Mouse (Mus musculus) adipocyte (in vitro differentiated cells): ENCODE data around the gene Trim54.

Experiments used
- DNase-seq: peaks from one replicate; pipeline ENCODE4 v3.0.0-alpha.2; 2016; ENCODE audit warnings: low spot score

Gene Trim54

DNA sequence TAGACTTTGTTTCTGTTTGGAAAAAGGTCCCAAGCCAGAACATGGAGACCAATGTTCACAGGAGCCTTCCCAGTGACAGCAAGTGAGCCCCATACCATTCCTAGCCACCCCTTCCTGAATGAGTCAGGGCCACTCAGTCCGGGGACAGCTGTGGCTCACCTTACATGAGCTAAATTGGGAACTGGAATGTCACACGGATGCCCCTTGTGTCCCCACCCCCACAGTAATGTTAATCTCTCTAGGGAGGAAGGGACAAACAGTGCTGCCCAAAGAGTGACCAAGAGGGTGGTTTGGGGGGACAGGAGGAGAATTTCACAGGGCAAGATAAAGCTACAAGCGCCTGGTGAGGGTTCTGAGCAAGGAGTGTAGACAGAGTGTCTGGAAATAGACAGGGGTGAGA lies at the start of gene Trim54:
Trim54 (plus strand) TSS at position 359 of the 400 bp plus-strand sequence.
- DNase-seq: no peak

- DNase-seq: no peak
Measured at GRCm38 (mm10) chr5:31069810-31070209, 46.7 kb upstream of the Trim54 start.

- peak; percentile 53 for DNase-seq
Measured at GRCm38 (mm10) chr5:31071059-31071458, 45.5 kb upstream of the Trim54 start.

- no peak for DNase-seq
Measured at GRCm38 (mm10) chr5:31071821-31072220, 44.7 kb upstream of the Trim54 start.

DNA sequence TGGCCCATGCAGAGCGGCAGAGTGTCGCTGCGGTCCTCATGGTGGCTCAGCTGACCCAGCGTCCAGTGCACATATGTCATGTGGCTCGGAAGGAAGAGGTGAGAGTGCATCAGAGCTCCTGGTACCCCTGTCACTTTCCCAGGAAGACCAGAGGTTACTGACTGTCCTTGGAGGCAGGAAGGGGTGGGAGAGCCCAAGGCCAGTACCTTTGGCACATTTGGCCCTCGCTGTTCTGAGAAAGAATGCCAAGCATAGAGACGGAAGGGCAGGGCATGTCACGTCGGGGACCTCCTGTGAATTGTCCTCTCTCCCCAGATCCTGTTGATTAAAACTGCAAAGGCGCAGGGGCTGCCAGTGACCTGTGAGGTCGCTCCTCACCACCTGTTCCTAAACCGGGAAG lies 43.3 kb upstream of the Trim54 start:
- DNase-seq: no peak

- DNase-seq: no peak
Measured at GRCm38 (mm10) chr5:31076346-31076745, 40.2 kb upstream of the Trim54 start.

DNA sequence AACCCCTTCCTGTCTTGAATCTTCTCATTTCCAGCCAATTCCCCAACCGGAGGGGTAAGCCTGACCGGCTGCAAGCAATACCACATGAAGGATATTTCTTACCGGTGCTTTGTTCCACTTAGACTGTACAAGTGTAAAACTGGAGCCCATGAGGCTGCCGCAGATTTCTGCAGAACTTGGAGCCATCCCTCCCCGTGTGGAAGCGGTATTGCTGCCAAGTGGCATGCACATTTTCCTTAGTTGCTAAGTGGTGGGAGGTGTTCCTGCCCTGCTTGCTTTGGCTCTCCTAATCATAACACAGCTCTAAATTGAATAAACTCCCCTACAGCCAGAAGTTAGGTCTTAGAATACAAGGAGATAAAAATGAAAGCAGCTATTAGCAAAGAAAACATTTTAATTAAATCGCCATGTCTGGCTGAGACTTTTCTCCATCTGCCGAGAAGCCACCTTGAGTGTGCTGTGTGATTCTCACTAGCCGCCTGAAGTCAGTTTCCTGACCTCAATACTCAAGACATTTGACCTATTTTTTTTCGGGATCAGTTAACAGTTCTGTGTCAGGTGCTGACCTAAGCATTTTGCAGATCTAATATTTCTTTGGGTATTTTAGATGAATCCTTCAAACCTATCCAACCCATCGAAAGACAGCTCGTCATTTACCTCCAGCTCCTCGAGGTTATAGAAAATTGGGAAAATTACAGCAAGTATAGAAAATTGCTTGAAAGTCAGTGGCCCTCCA lies 36.3 kb upstream of the Trim54 start:
- no peak for DNase-seq

- DNase-seq: no peak
Measured at GRCm38 (mm10) chr5:31080795-31081164, 35.7 kb upstream of the Trim54 start.

- DNase-seq: peak; percentile 51
Measured at GRCm38 (mm10) chr5:31081386-31081785, 35.1 kb upstream of the Trim54 start.

DNA sequence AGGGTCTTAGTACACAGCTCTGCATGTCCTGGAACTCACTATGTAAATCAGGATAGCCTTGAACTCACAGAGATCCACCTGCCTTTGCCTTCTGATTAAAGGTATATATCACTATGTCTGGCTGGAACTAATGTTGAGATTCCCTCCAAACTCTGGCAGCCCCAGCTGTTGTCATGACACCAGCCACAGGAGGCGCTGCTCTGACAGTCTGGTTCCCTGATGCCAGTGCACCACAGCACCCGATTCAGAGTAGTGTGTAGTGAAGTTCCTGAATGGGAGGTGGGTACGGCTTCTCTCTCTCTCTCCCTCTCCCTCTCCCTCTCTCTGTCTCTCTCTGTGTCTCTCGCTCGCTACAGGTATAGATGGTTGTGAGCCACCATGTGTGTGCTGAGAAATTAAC lies 34.2 kb upstream of the Trim54 start:
- DNase-seq: peak; percentile 47

- DNase-seq: no peak
Measured at GRCm38 (mm10) chr5:31082935-31083625, 33.4 kb upstream of the Trim54 start.

GRCm38 (mm10) chr5:31083949-31084348 lies 32.6 kb upstream of the Trim54 start:
- no peak for DNase-seq

GRCm38 (mm10) chr5:31086606-31087005 lies 29.9 kb upstream of the Trim54 start:
- DNase-seq: no peak

GRCm38 (mm10) chr5:31087131-31087530 lies 29.4 kb upstream of the Trim54 start:
- no peak for DNase-seq

- no peak for DNase-seq
Measured at GRCm38 (mm10) chr5:31092231-31092975, 24.1 kb upstream of the Trim54 start.

DNA sequence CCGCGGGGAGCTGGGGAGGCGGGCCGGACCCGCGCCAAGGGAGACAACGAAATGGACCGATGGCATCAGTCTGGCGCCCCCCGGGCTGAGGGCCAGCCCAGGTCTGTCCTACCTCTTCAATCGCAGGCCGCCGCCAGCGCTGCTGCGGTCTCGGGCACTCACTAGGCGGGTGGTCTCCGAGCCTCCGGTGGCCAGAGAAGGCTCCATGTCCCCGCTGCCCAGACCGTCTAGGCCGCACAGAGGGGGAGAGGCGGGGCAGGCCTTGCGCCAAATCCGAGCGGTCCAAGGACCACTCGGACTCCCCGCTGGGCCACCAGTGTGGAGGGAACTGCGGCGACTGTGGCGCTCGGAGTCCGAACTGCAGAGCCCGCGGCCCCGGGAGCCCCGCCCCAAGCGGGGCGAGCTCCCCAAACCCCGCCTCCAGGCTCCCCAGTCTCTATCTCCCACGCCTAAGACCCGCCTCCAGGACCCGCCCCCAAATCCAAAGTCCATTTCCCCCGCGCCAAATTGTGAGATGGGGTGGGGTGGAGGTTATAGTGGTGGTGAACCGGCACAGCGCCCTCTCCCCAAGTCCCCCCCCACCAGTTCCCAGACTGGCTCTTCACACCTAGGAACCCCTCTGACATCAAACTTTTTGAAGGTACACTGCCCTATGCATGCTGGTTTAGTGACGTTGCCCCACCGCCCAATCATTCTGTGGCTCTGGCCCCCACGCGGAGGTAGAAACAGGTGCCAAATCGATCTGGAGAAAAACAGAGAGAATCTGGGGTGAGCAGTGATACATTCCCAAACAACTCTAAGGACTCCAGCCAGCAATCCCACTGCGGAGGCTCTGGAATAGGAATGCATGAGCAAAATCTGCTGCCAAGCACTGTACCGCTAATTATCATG lies 23.1 kb upstream of the Trim54 start:
- DNase-seq: no peak

DNA sequence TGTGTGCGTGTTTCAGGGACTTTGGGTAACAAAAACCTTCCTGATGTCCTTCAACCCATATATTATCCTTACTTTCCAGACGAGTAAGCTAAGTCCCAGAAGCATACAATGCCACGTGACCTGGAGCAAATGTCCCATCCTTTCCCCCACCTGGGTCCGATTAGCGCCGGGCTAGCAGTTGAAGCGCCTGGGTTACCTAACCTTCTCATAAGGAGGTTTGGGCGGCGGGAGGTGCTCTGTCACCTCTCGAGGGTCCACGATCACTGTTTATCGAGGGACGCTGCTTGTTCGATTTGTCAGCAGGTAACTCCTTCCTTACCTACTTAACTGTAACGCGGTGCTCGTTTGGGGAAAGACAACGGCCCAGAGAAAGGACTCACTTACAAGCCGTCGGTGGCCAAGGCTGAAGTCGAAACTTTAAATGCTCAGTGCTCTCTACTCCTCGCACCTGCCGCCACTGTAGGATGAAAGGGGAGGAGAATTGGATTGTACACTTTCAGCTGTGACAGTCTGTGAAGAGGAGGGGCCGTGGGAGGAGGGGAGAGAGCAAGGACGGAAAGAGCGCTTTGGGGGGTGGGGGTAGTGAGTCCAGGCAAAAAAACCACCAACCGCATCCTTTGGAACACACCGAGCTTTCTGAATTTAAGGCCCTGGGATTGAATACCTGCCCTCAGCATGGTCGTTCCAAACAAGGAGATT lies 22.3 kb upstream of the Trim54 start:
- no peak for DNase-seq

GRCm38 (mm10) chr5:31094799-31095691 lies 21.5 kb upstream of the Trim54 start:
- DNase-seq: no peak

- DNase-seq: no peak
Measured at GRCm38 (mm10) chr5:31095711-31096480, 20.6 kb upstream of the Trim54 start.
